Mouse (Mus musculus): ENCODE measurements around the gene Krt32. TPM values are rescaled to one million over a fixed set of nuclear protein-coding genes. Genes with fewer than 3 reads are reported as not detected.

Krt32 gene
- polyA plus RNA-seq, 1 experiment from 2014 or later = not detected

- H3K4me3 ChIP-seq (ENCODE audit: low read depth, low read length) = no peak overlapping the region
- TF ChIP-seq CTCF (IDR thresholded peaks at IDR 0.05; ENCODE audit: low read depth) = peak; percentile 49
- no peaks in the 10 kb centered on the region for H3K27me3 ChIP-seq (replicated peaks; ENCODE audit: control insufficient read depth, insufficient read depth, low read length)
- H3K9ac ChIP-seq (ENCODE audit: low read depth, low read length) = no peak overlapping the region
- H3K27ac ChIP-seq (ENCODE audit: low read depth, low read length) = no peak overlapping the region
- 78% methylated on average over 8 of the region's 8 CpGs for WGBS
- no peaks in the 10 kb centered on the region for H3K36me3 ChIP-seq (ENCODE audit: control insufficient read depth, insufficient read depth)
- no peak overlapping the region for H3K4me2 ChIP-seq (replicated peaks; ENCODE audit: low read depth)
- H3K4me1 ChIP-seq (replicated peaks; ENCODE audit: control insufficient read depth, insufficient read depth, low read length) = no peaks in the 10 kb centered on the region
- ATAC-seq = no peak
- H3K9me3 ChIP-seq (ENCODE audit: control insufficient read depth) = no peaks in the 10 kb centered on the region
These were observed 29.2 kb downstream of the Krt32 start for GRCm38 (mm10) chr11:100058875-100059274.

GRCm38 (mm10) chr11:100055686-100056655, 32.1 kb downstream of the Krt32 start:
- 59% methylated on average over 9 of the region's 9 CpGs for WGBS
- Histone ChIP-seq H3K36me3 (ENCODE audit: control insufficient read depth, insufficient read depth) (no peaks in the 10 kb centered on the region), H3K27me3 (replicated peaks; ENCODE audit: control insufficient read depth, insufficient read depth, low read length) (peaks cover 3% of the 10 kb centered on the region; the same call in 1 of the 2 replicates), H3K4me2 (replicated peaks; ENCODE audit: low read depth) (no peak overlapping the region), H3K9me3 (ENCODE audit: control insufficient read depth) (no peaks in the 10 kb centered on the region), H3K4me1 (replicated peaks; ENCODE audit: control insufficient read depth, insufficient read depth, low read length) (no peaks in the 10 kb centered on the region), H3K4me3 (ENCODE audit: low read depth, low read length) (no peak overlapping the region), H3K27ac (ENCODE audit: low read depth, low read length) (no peak overlapping the region), H3K9ac (ENCODE audit: low read depth, low read length) (no peak overlapping the region)
- no peak for TF ChIP-seq CTCF (IDR thresholded peaks at IDR 0.05; ENCODE audit: low read depth)
- no peak for ATAC-seq

DNA sequence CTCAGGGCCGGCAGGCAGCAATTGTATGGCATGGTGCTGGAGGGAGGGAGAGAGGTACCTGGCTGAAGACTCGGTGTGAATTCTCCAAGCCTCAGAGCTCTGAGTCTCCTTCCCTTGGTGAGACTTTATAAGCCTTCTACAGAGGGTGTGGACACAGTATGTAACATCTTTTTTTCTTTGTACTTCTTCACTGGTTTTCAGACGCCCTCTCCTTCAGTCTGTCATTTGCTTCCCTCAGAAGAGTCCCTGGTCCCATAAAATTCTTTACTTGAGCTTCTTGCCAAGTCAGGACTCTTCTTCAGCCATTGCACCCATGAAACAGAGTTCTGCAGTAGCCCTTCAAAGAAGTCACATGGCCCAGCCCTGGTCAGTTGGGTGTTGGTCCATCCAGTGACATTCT, 37.6 kb downstream of the Krt32 start, which contains the start of gene Krt31:
Krt31 (minus strand) TSS at position 101 of the 400 bp plus-strand sequence.
- no peaks in the 10 kb centered on the region for H3K9me3 ChIP-seq (ENCODE audit: control insufficient read depth)
- TF ChIP-seq CTCF (IDR thresholded peaks at IDR 0.05; ENCODE audit: low read depth) = no peak
- H3K9ac ChIP-seq (ENCODE audit: low read depth, low read length) = no peak within 1 kb of the TSS
- ATAC-seq = no peak
- 87% methylated on average over 3 of the region's 3 CpGs for WGBS
- H3K4me1 ChIP-seq (replicated peaks; ENCODE audit: control insufficient read depth, insufficient read depth, low read length) = peaks cover 5% of the 10 kb centered on the region; the same call in 1 of the 2 replicates
- H3K27me3 ChIP-seq (replicated peaks; ENCODE audit: control insufficient read depth, insufficient read depth, low read length) = peaks cover 12% of the 10 kb centered on the region
- no peak within 1 kb of the TSS for H3K4me2 ChIP-seq (replicated peaks; ENCODE audit: low read depth)
- H3K27ac ChIP-seq (ENCODE audit: low read depth, low read length) = no peak within 1 kb of the TSS
- no peak within 1 kb of the TSS for H3K4me3 ChIP-seq (ENCODE audit: low read depth, low read length)
- H3K36me3 ChIP-seq (ENCODE audit: control insufficient read depth, insufficient read depth) = no peaks in the 10 kb centered on the region

- 36% methylated on average over 2 of the region's 2 CpGs for WGBS
- no peak overlapping the region for H3K4me3 ChIP-seq (ENCODE audit: low read depth, low read length)
- no peaks in the 10 kb centered on the region for H3K9me3 ChIP-seq (ENCODE audit: control insufficient read depth)
- no peak for TF ChIP-seq CTCF (IDR thresholded peaks at IDR 0.05; ENCODE audit: low read depth)
- H3K27me3 ChIP-seq (replicated peaks; ENCODE audit: control insufficient read depth, insufficient read depth, low read length) = peaks cover 8% of the 10 kb centered on the region
- H3K36me3 ChIP-seq (ENCODE audit: control insufficient read depth, insufficient read depth) = no peaks in the 10 kb centered on the region
- no peak overlapping the region for H3K9ac ChIP-seq (ENCODE audit: low read depth, low read length)
- peaks cover 5% of the 10 kb centered on the region; the same call in 1 of the 2 replicates for H3K4me1 ChIP-seq (replicated peaks; ENCODE audit: control insufficient read depth, insufficient read depth, low read length)
- no peak overlapping the region for H3K4me2 ChIP-seq (replicated peaks; ENCODE audit: low read depth)
- ATAC-seq = peak; percentile 53; the same call in 1 of the 2 replicates
- no peak overlapping the region for H3K27ac ChIP-seq (ENCODE audit: low read depth, low read length)
These were observed 40.8 kb downstream of the Krt32 start for GRCm38 (mm10) chr11:100047193-100047592.

GRCm38 (mm10) chr11:100046303-100046866, 41.6 kb downstream of the Krt32 start:
- Histone ChIP-seq H3K4me3 (ENCODE audit: low read depth, low read length) (0 out of 2 replicates have a peak overlapping the region, but pooled peaks have one; percentile 5), H3K4me1 (replicated peaks; ENCODE audit: control insufficient read depth, insufficient read depth, low read length) (peaks cover 5% of the 10 kb centered on the region; the same call in 1 of the 2 replicates), H3K9ac (ENCODE audit: low read depth, low read length) (no peak overlapping the region), H3K4me2 (replicated peaks; ENCODE audit: low read depth) (no peak overlapping the region), H3K27ac (ENCODE audit: low read depth, low read length) (no peak overlapping the region), H3K36me3 (ENCODE audit: control insufficient read depth, insufficient read depth) (no peaks in the 10 kb centered on the region), H3K9me3 (ENCODE audit: control insufficient read depth) (no peaks in the 10 kb centered on the region), H3K27me3 (replicated peaks; ENCODE audit: control insufficient read depth, insufficient read depth, low read length) (peaks cover 8% of the 10 kb centered on the region)
- TF ChIP-seq CTCF (IDR thresholded peaks at IDR 0.05; ENCODE audit: low read depth) = no peak
- 41% methylated on average over 6 of the region's 6 CpGs for WGBS
- ATAC-seq = no peak

DNA sequence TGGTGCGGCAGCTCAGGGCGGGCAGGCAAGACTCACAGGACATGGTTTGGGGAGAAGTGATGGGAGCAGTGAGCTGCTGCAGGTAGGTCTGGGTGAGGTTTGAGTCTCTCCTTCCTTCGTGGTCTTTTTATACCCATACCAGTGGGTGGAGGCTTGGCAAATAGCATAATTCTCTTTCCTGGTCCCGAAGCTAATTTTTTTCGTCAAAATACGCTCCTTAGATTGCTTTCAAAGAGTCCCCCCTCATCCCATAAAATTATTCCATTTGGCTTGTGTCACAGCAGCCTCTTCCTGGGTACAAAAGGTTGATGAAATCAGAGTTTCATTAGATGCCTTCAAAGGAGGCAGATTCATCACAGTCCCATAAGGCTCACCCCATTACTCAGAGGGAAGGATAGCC, 46.6 kb downstream of the Krt32 start, which contains the start of gene Krt34:
Krt34 (minus strand) TSS at position 101 of the 400 bp plus-strand sequence.
- H3K4me3 ChIP-seq (ENCODE audit: low read depth, low read length) = no peak within 1 kb of the TSS
- H3K27me3 ChIP-seq (replicated peaks; ENCODE audit: control insufficient read depth, insufficient read depth, low read length) = no peaks in the 10 kb centered on the region; the same call in 1 of the 2 replicates
- no peaks in the 10 kb centered on the region for H3K36me3 ChIP-seq (ENCODE audit: control insufficient read depth, insufficient read depth)
- H3K9me3 ChIP-seq (ENCODE audit: control insufficient read depth) = no peaks in the 10 kb centered on the region
- H3K27ac ChIP-seq (ENCODE audit: low read depth, low read length) = no peak within 1 kb of the TSS
- WGBS = 90% methylated on average over 6 of the region's 6 CpGs
- H3K9ac ChIP-seq (ENCODE audit: low read depth, low read length) = no peak within 1 kb of the TSS
- H3K4me1 ChIP-seq (replicated peaks; ENCODE audit: control insufficient read depth, insufficient read depth, low read length) = 0 out of 2 replicates have a peak, but pooled peaks cover under 1% of the 10 kb centered on the region
- TF ChIP-seq CTCF (IDR thresholded peaks at IDR 0.05; ENCODE audit: low read depth) = no peak
- no peak for ATAC-seq
- H3K4me2 ChIP-seq (replicated peaks; ENCODE audit: low read depth) = no peak within 1 kb of the TSS

Other genes starting within 250 kb of the Krt32 start
- 0.16 TPM in 1 of 2 replicates, not detected in the other for gene Krtap4-16, start 236.6 kb downstream of the Krt32 start, polyA plus RNA-seq (2015; fragmentation: Nextera tagmentation; extraction: Ambion mirVana)
- gene Gm11568, start 230.3 kb downstream of the Krt32 start, polyA plus RNA-seq (2015; fragmentation: Nextera tagmentation; extraction: Ambion mirVana) = not detected in 2 replicates
- not detected in 2 replicates for gene Gm11559, start 223.8 kb downstream of the Krt32 start, polyA plus RNA-seq (2015; fragmentation: Nextera tagmentation; extraction: Ambion mirVana)
- gene Krtap9-1, start 214.8 kb downstream of the Krt32 start, polyA plus RNA-seq (2015; fragmentation: Nextera tagmentation; extraction: Ambion mirVana) = not detected in 2 replicates
- not detected in 2 replicates for gene Gm11567, start 209.0 kb downstream of the Krt32 start, polyA plus RNA-seq (2015; fragmentation: Nextera tagmentation; extraction: Ambion mirVana)
- gene Krtap31-1, start 180.3 kb downstream of the Krt32 start, polyA plus RNA-seq (2015; fragmentation: Nextera tagmentation; extraction: Ambion mirVana) = not detected in 2 replicates
- gene Gm11565, start 173.5 kb downstream of the Krt32 start, polyA plus RNA-seq (2015; fragmentation: Nextera tagmentation; extraction: Ambion mirVana) = not detected in 2 replicates
- gene Krtap31-2, start 151.9 kb downstream of the Krt32 start, polyA plus RNA-seq (2015; fragmentation: Nextera tagmentation; extraction: Ambion mirVana) = not detected in 2 replicates
- not detected in 2 replicates for gene Krtap9-5, start 139.8 kb downstream of the Krt32 start, polyA plus RNA-seq (2015; fragmentation: Nextera tagmentation; extraction: Ambion mirVana)
- not detected in 2 replicates for gene Krtap29-1, start 109.2 kb downstream of the Krt32 start, polyA plus RNA-seq (2015; fragmentation: Nextera tagmentation; extraction: Ambion mirVana)
- not detected in 2 replicates for gene Krtap16-1, start 101.6 kb downstream of the Krt32 start, polyA plus RNA-seq (2015; fragmentation: Nextera tagmentation; extraction: Ambion mirVana)
- gene Krtap17-1, start 94.2 kb downstream of the Krt32 start, polyA plus RNA-seq (2015; fragmentation: Nextera tagmentation; extraction: Ambion mirVana) = 0.16 TPM in 1 of 2 replicates, not detected in the other
- not detected in 2 replicates for gene Krt33a, start 72.0 kb downstream of the Krt32 start, polyA plus RNA-seq (2015; fragmentation: Nextera tagmentation; extraction: Ambion mirVana)
- gene Krt33b, start 58.4 kb downstream of the Krt32 start, polyA plus RNA-seq (2015; fragmentation: Nextera tagmentation; extraction: Ambion mirVana) = not detected in 2 replicates
- not detected in 2 replicates for gene Krt34, start 46.7 kb downstream of the Krt32 start, polyA plus RNA-seq (2015; fragmentation: Nextera tagmentation; extraction: Ambion mirVana)
- 0.07 TPM in 1 of 2 replicates, not detected in the other for gene Krt31, start 37.7 kb downstream of the Krt32 start, polyA plus RNA-seq (2015; fragmentation: Nextera tagmentation; extraction: Ambion mirVana)
- 0.26 and 0.44 TPM in 2 replicates for gene Krt35, start 8.0 kb upstream of the Krt32 start, polyA plus RNA-seq (2015; fragmentation: Nextera tagmentation; extraction: Ambion mirVana)
- 0.09 and 0.16 TPM in 2 replicates for gene Krt36, start 17.4 kb upstream of the Krt32 start, polyA plus RNA-seq (2015; fragmentation: Nextera tagmentation; extraction: Ambion mirVana)
- not detected in 2 replicates for gene Krt13, start 33.3 kb upstream of the Krt32 start, polyA plus RNA-seq (2015; fragmentation: Nextera tagmentation; extraction: Ambion mirVana)
- gene Krt15, start 47.7 kb upstream of the Krt32 start, polyA plus RNA-seq (2015; fragmentation: Nextera tagmentation; extraction: Ambion mirVana) = 1.2 and 1.5 TPM in 2 replicates
- 491 and 533 TPM in 2 replicates for gene Krt19, start 60.4 kb upstream of the Krt32 start, polyA plus RNA-seq (2015; fragmentation: Nextera tagmentation; extraction: Ambion mirVana)
- gene Krt9, start 105.0 kb upstream of the Krt32 start, polyA plus RNA-seq (2015; fragmentation: Nextera tagmentation; extraction: Ambion mirVana) = not detected in 2 replicates
- gene Krt14, start 119.3 kb upstream of the Krt32 start, polyA plus RNA-seq (2015; fragmentation: Nextera tagmentation; extraction: Ambion mirVana) = 8.9 and 10.0 TPM in 2 replicates
- gene Krt16, start 160.7 kb upstream of the Krt32 start, polyA plus RNA-seq (2015; fragmentation: Nextera tagmentation; extraction: Ambion mirVana) = not detected in 2 replicates
- 5.3 and 7.8 TPM in 2 replicates for gene Krt17, start 172.8 kb upstream of the Krt32 start, polyA plus RNA-seq (2015; fragmentation: Nextera tagmentation; extraction: Ambion mirVana)
- 0.12 and 0.18 TPM in 2 replicates for gene Krt42, start 181.6 kb upstream of the Krt32 start, polyA plus RNA-seq (2015; fragmentation: Nextera tagmentation; extraction: Ambion mirVana)
- gene Eif1, start 231.7 kb upstream of the Krt32 start, polyA plus RNA-seq (2015; fragmentation: Nextera tagmentation; extraction: Ambion mirVana) = 1,650 and 1,730 TPM in 2 replicates
- gene Gast, start 246.2 kb upstream of the Krt32 start, polyA plus RNA-seq (2015; fragmentation: Nextera tagmentation; extraction: Ambion mirVana) = 1.1 and 5.0 TPM in 2 replicates

All from intestine, postnatal 0 days (tissue).